Mouse (Mus musculus) embryonic facial prominence, embryonic 11.5 days (tissue): ENCODE results near the gene Ppa1. TPM values are rescaled to one million over a fixed set of nuclear protein-coding genes. Genes with fewer than 3 reads are reported as not detected.

ENCODE experiments used
- ATAC-seq: fragments of 200-750 bp; cut with Nextera tagmentation; replicated peaks from 2 replicates; pipeline ENCODE4 v1.8.0; 2017; ENCODE audit warnings: low read depth; ENCODE audit not compliant: insufficient number of reproducible peaks, low FRiP score, low TSS enrichment
- DNase-seq: peaks from one replicate; pipeline ENCODE4 v3.0.0-alpha.2; 2015; ENCODE audit warnings: low spot score
- H3K27ac ChIP-seq: fragments of 300-500 bp; sonication (generic); replicated peaks from 2 replicates; pipeline ENCODE4 v1.5.1; 2014; ENCODE audit warnings: mild to moderate bottlenecking, low read depth, low read length, control low read depth
- H3K27me3 ChIP-seq: fragments of 300-500 bp; sonication (generic); 2 replicates; pipeline ENCODE4 v1.6.1; 2014; ENCODE audit warnings: mild to moderate bottlenecking, low read length, moderate library complexity, mixed read lengths; ENCODE audit not compliant: control insufficient read depth, insufficient read depth
- H3K36me3 ChIP-seq: fragments of 300-500 bp; sonication (generic); replicated peaks from 2 replicates; pipeline ENCODE4 v1.6.1; 2014; ENCODE audit warnings: low read depth, mild to moderate bottlenecking, low read length, moderate library complexity, mixed read lengths; ENCODE audit not compliant: control insufficient read depth, insufficient read depth
- H3K4me1 ChIP-seq: fragments of 300-500 bp; sonication (generic); 2 replicates; pipeline ENCODE4 v1.6.1; 2014; ENCODE audit warnings: low read length, mixed read lengths; ENCODE audit not compliant: control insufficient read depth, insufficient read depth
- H3K4me2 ChIP-seq: fragments of 300-500 bp; sonication (generic); 2 replicates; pipeline ENCODE4 v1.6.1; 2014; ENCODE audit warnings: low read depth, mild to moderate bottlenecking, control low read depth, low read length, moderate library complexity
- H3K4me3 ChIP-seq: fragments of 300-500 bp; sonication (generic); 2 replicates; pipeline ENCODE4 v1.5.1; 2014; ENCODE audit warnings: low read depth, low read length, control low read depth
- H3K9ac ChIP-seq: fragments of 300-500 bp; sonication (generic); replicated peaks from 2 replicates; pipeline ENCODE4 v1.6.1; 2014; ENCODE audit warnings: mild to moderate bottlenecking, control low read depth, low read length
- H3K9me3 ChIP-seq: fragments of 300-500 bp; sonication (generic); replicated peaks from 2 replicates; pipeline ENCODE4 v1.6.1; 2016; ENCODE audit warnings: mild to moderate bottlenecking, low read length, inconsistent platforms, mixed read lengths; ENCODE audit not compliant: control insufficient read depth
- WGBS: fragments of 180-500 bp; shearing (Covaris S2); extraction: QIAGEN DNeasy Blood & Tissue Kit; methylation state at CpG from one replicate; pipeline ENCODE4 v1.1.7; 2014; 5-methylcytosine and 5-hydroxymethylcytosine counted together
- polyA plus RNA-seq: library from polyadenylated mRNA; unstranded; fragments of >200 nt; fragmentation: Nextera tagmentation; extraction: Ambion mirVana; gene quantifications from 2 replicates; pipeline ENCODE4 v1.2.1, GENCODE M21; 2014

Gene Ppa1
- polyA plus RNA-seq, 1 experiment from 2014 or later, result 320 TPM

- no peak overlapping the region for H3K4me2 ChIP-seq
- 92% methylated on average over 4 of the region's 4 CpGs for WGBS
- no peak overlapping the region for H3K27ac ChIP-seq
- ATAC-seq, result no peak
- H3K9me3 ChIP-seq, result no peaks in the 10 kb centered on the region
- no peaks in the 10 kb centered on the region for H3K36me3 ChIP-seq
- H3K27me3 ChIP-seq, result no peaks in the 10 kb centered on the region
- no peaks in the 10 kb centered on the region; the same call in 1 of the 2 replicates for H3K4me1 ChIP-seq
- DNase-seq, result no peak
- no peak overlapping the region for H3K9ac ChIP-seq
- H3K4me3 ChIP-seq, result no peak overlapping the region
Observed at GRCm38 (mm10) chr10:61714146-61714545, 65.8 kb downstream of the Ppa1 start.

GRCm38 (mm10) chr10:61714771-61715461, 66.6 kb downstream of the Ppa1 start, which contains the start of gene Aifm2:
TSS of gene Aifm2 (plus strand) at chr10:61715263.
- ATAC-seq (peak; percentile 90), DNase-seq (peak; percentile 72)
- Histone ChIP-seq H3K4me1 (no peaks in the 10 kb centered on the region; the same call in 1 of the 2 replicates), H3K36me3 (no peaks in the 10 kb centered on the region), H3K9me3 (no peaks in the 10 kb centered on the region), H3K9ac (peak within 1 kb of the TSS; percentile 47; the same call in 1 of the 2 replicates), H3K27me3 (no peaks in the 10 kb centered on the region), H3K4me3 (peak within 1 kb of the TSS; percentile 54), H3K4me2 (peak within 1 kb of the TSS; percentile 87), H3K27ac (no peak within 1 kb of the TSS)
- WGBS, result 18% methylated on average over 28 of the region's 36 CpGs

DNA sequence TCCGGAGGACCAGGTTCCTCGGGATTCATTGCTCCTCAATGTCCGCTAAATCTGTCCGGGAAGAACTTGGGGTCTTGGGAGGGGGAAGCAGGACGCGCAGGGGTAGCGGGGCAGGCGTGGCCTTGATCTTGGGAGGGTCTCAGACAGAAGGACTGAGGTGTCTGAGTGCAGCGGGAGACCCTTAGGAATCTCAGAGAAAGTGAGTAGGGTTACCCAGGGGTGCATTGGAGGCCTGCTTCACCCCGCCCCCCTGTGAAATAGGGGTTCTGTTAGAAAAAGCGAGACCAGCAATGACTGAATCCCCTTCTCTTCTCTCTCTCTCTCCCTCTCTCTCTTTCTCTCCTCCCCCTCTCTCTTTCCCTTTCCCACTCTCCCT, 67.1 kb downstream of the Ppa1 start:
- Histone ChIP-seq H3K4me2 (peak overlapping the region; percentile 87), H3K27ac (no peak overlapping the region), H3K4me1 (no peaks in the 10 kb centered on the region; the same call in 1 of the 2 replicates), H3K36me3 (no peaks in the 10 kb centered on the region), H3K4me3 (peak overlapping the region; percentile 54), H3K9me3 (no peaks in the 10 kb centered on the region), H3K27me3 (no peaks in the 10 kb centered on the region), H3K9ac (peak overlapping the region; percentile 47; the same call in 1 of the 2 replicates)
- DNase-seq (no peak), ATAC-seq (no peak)
- 4% methylated on average over 11 of the region's 11 CpGs for WGBS

GRCm38 (mm10) chr10:61715996-61716864, 67.9 kb downstream of the Ppa1 start:
- DNase-seq (no peak), ATAC-seq (0 out of 2 replicates have a peak, but pooled peaks have one; percentile 35)
- WGBS, result 78% methylated on average over 7 of the region's 7 CpGs
- H3K9me3 ChIP-seq, result no peaks in the 10 kb centered on the region
- H3K36me3 ChIP-seq, result no peaks in the 10 kb centered on the region
- no peak overlapping the region for H3K9ac ChIP-seq
- H3K27ac ChIP-seq, result no peak overlapping the region
- H3K4me3 ChIP-seq, result no peak overlapping the region
- H3K27me3 ChIP-seq, result no peaks in the 10 kb centered on the region
- no peak overlapping the region for H3K4me2 ChIP-seq
- H3K4me1 ChIP-seq, result no peaks in the 10 kb centered on the region; the same call in 1 of the 2 replicates

GRCm38 (mm10) chr10:61717406-61718296, 69.3 kb downstream of the Ppa1 start:
- Histone ChIP-seq H3K36me3 (no peaks in the 10 kb centered on the region), H3K4me3 (no peak overlapping the region), H3K9ac (no peak overlapping the region), H3K27me3 (no peaks in the 10 kb centered on the region), H3K9me3 (no peaks in the 10 kb centered on the region), H3K4me2 (no peak overlapping the region), H3K4me1 (no peaks in the 10 kb centered on the region; the same call in 1 of the 2 replicates), H3K27ac (no peak overlapping the region)
- DNase-seq (no peak), ATAC-seq (no peak)
- WGBS, result 91% methylated on average over 12 of the region's 12 CpGs

DNA sequence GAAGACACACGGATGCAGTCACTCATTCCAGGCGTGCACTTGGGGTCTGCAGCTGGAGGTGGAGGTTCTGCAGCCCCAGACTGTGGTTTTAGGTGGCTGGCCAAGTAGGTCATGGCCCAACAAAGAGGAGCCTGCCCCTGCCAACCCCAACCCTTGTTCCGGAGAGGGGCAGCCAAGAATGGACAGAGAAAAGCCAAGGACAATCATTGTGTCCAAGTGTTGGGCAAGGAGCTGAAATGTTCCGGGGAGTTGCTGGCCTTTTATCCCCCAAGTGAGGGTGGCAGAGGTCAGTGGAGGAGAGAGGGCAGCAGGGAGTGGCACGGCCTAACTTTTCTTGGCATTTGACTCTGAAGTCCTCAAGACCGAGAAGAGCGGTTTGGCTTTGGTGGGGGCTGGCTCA, 72.0 kb downstream of the Ppa1 start:
- Histone ChIP-seq H3K27me3 (no peaks in the 10 kb centered on the region), H3K27ac (no peak overlapping the region), H3K4me2 (no peak overlapping the region), H3K9ac (no peak overlapping the region), H3K4me3 (no peak overlapping the region), H3K4me1 (no peaks in the 10 kb centered on the region; the same call in 1 of the 2 replicates), H3K9me3 (no peaks in the 10 kb centered on the region), H3K36me3 (no peaks in the 10 kb centered on the region)
- 89% methylated on average over 7 of the region's 7 CpGs for WGBS
- ATAC-seq, result no peak
- no peak for DNase-seq

DNA sequence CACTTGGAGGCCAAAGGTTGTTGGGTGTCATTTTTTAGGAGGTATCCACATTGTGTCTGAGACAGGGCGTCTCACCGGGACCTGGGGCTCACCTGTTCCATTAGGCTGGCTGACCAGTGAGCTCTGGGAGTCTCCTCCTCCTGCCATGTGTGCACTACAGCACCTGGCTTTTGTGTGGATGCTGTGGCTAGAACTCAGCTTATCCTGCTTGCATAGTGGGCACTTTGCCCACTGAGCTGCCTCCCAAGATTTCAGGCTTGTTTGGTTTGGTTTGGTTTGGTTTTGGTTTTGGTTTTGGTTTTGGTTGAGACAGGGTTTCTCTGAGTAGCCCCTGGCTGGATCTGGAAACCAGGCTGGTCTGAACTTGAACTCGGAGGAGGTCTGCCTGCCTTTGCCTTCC, 73.9 kb downstream of the Ppa1 start:
- ATAC-seq (no peak), DNase-seq (no peak)
- no peaks in the 10 kb centered on the region for H3K9me3 ChIP-seq
- H3K4me2 ChIP-seq, result no peak overlapping the region
- H3K9ac ChIP-seq, result no peak overlapping the region
- 80% methylated on average over 3 of the region's 3 CpGs for WGBS
- H3K27me3 ChIP-seq, result no peaks in the 10 kb centered on the region
- no peak overlapping the region for H3K4me3 ChIP-seq
- H3K36me3 ChIP-seq, result no peaks in the 10 kb centered on the region
- H3K27ac ChIP-seq, result no peak overlapping the region
- no peaks in the 10 kb centered on the region for H3K4me1 ChIP-seq
